Mouse (Mus musculus) spleen, adult 2 months (tissue): ENCODE data around the gene Ror1.

Experiments
- CTCF ChIP-seq: fragments of 200-500 bp; IDR thresholded peaks from 2 replicates; pipeline ENCODE4 v1.5.1; 2011; ENCODE audit warnings: mild to moderate bottlenecking, inconsistent platforms; ENCODE audit not compliant: insufficient read depth, insufficient read length, insufficient replicate concordance; ENCODE audit errors: extremely low read depth
- POLR2A ChIP-seq: fragments of 200-500 bp; IDR thresholded peaks from 2 replicates; pipeline ENCODE4 v1.6.1; 2011; ENCODE audit warnings: low read depth, low read length, inconsistent platforms

- TF ChIP-seq CTCF: no peak
- TF ChIP-seq POLR2A: no peak
Observed at GRCm38 (mm10) chr4:100228106-100228505, 132.5 kb downstream of the Ror1 start.
